Mouse (Mus musculus): ENCODE measurements around the gene C130074G19Rik.

Gene C130074G19Rik

GRCm38 (mm10) chr1:184845111-184846071, 37.6 kb downstream of the C130074G19Rik start:
- DNase-seq (ENCODE audit: extremely low spot score, low read depth, low spot score) = peak; percentile 50

- no peak for DNase-seq (ENCODE audit: extremely low spot score, low read depth, low spot score)
These were observed 38.5 kb downstream of the C130074G19Rik start for GRCm38 (mm10) chr1:184844326-184845066.

- DNase-seq (ENCODE audit: extremely low spot score, low read depth, low spot score) = no peak
These were observed 45.4 kb downstream of the C130074G19Rik start for GRCm38 (mm10) chr1:184837649-184838048.

- no peak for DNase-seq (ENCODE audit: extremely low spot score, low read depth, low spot score)
These were observed 46.7 kb downstream of the C130074G19Rik start for GRCm38 (mm10) chr1:184836350-184836749.

- DNase-seq (ENCODE audit: extremely low spot score, low read depth, low spot score) = no peak
These were observed 49.5 kb downstream of the C130074G19Rik start for GRCm38 (mm10) chr1:184833499-184833898.

- DNase-seq (ENCODE audit: extremely low spot score, low read depth, low spot score) = no peak
These were observed 50.8 kb downstream of the C130074G19Rik start for GRCm38 (mm10) chr1:184832211-184832610.

- DNase-seq (ENCODE audit: extremely low spot score, low read depth, low spot score) = no peak
These were observed 53.1 kb downstream of the C130074G19Rik start for GRCm38 (mm10) chr1:184829897-184830296.

- no peak for DNase-seq (ENCODE audit: extremely low spot score, low read depth, low spot score)
These were observed 55.8 kb downstream of the C130074G19Rik start for GRCm38 (mm10) chr1:184827175-184827701.

GRCm38 (mm10) chr1:184825093-184825492, 57.9 kb downstream of the C130074G19Rik start:
- DNase-seq (ENCODE audit: extremely low spot score, low read depth, low spot score) = no peak

GRCm38 (mm10) chr1:184824439-184824851, 58.6 kb downstream of the C130074G19Rik start:
- peak; percentile 63 for DNase-seq (ENCODE audit: extremely low spot score, low read depth, low spot score)

- no peak for DNase-seq (ENCODE audit: extremely low spot score, low read depth, low spot score)
These were observed 60.3 kb downstream of the C130074G19Rik start for GRCm38 (mm10) chr1:184822678-184823077.
